Mouse (Mus musculus) ES-CJ7 (cell line): ENCODE data around the gene Cacna2d3.

Experiments used
- DNase-seq: peaks from one replicate; pipeline ENCODE4 v3.0.0; 2011; ENCODE audit warnings: low read depth, low spot score

The Cacna2d3 gene

DNA sequence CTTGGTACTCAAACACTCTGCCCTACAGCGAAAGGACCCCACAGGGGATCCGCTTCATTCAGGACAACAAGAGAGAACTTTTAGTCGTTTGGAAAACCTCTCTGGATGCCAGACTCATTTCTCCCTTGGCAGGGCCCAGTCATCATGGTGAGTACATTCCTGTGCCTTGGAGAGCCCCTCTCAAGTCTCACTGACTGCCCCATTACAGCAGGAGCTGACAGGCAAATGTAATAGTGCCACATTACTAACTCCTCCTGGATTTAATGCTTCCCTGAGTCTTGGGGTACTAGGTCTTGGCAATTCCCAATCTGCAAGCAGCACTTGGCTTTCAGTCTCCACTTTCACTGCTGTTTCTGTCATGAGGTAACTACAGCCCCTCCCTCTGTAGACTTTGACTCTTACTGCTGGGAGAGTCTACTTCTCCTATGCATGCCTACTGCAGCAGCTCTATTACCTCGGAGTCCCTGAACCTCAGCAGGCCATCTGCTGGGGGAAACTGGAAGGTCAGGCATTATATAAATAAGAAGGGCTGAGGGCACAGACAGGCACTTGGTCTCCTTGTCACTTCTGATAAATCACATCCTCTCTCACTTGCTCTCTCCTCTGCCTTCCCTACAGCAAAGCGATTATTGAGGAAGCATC is 454.3 kb downstream of the Cacna2d3 start:
- peak; percentile 27 for DNase-seq

DNA sequence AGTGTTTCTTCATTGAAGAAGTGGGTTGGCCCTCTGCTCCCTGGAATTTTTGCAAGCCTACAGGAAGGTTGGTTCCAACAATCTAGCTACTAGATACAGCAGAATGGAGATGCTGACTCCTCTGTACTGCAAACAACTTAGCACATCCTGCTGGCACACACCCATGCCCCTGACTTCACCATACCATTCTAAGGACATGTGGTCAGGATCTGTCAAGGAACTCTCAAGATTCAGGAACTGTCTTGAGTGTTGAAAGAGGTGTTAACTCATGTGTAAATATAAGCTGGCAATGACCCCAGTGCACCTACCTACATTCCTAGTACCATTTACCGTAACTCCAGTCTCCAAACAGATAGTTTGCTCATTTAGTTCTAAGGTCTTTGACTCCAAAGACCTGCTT is 461.0 kb downstream of the Cacna2d3 start:
- DNase-seq, result no peak

DNA sequence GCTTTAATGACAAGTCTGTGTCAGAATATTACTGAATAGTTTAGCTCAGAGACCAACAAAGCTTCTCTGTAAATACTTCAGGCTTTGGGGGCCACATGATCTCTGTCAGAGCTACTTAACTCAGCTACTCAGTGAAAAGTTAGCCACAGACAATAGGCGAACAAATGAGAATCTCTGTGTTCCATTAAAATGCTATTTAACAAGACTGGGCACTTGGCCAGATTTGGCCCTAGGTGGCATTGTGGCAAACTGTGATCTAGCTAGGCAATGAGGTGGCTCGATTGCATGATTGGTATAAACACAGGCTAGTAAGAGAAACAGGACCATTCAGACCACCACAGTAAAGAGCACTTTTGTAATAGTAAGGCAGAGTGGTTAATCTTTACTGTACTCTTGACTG is 478.1 kb downstream of the Cacna2d3 start:
- DNase-seq, result no peak

DNA sequence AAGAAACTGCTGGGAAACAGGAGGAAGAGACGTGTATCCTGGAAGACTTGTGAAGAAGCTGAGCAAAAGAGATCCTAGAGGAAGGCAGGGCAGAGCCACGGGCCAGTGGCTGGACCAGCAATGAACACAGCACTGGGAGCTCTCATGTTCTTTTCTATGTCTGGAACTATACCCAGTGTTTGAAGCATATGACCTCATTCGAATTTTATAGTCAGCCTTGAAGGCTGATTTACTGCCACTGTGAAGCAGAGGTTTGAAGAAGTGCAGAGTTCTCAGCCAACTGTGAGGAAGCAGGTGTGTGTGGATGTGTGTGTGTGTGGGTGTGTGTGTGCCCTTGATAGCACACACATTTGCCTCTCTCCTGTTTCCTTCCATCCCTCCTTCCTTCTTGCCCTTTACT is 483.2 kb downstream of the Cacna2d3 start:
- DNase-seq, result no peak

DNA sequence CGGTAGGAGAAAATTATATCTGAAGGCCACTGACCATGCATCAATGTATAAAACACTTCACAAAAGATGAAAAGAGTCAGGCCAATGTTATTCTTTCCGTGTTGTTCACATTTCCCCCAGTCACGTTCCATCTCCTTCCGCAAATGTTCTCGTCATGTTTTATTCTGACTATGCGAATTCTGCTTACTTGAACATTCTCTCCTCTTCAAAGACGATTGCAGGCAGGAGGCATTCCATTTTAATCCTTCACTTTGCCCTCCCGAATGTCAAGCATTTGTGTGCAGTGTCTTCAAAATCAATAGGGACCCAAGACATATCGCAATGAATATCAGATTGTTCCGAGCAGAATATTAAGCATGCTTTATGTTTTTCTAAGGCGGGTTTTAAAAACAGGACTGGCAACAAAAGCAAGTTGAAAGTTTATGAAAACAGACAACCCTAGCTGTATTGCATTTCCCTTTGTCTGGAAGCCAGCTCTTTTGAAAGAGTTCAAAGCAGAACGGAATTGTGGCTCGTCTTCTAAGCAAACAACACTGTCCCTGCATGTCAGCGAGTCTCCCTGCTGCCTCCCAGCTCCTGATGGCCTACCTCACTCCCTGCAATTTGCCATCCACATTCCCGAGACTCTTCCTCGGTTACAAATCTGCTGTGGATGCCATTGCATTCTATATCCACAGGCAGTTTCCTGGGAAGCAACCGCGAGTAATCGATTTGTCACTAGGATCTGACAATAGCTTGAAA is 492.5 kb downstream of the Cacna2d3 start:
- no peak for DNase-seq

DNA sequence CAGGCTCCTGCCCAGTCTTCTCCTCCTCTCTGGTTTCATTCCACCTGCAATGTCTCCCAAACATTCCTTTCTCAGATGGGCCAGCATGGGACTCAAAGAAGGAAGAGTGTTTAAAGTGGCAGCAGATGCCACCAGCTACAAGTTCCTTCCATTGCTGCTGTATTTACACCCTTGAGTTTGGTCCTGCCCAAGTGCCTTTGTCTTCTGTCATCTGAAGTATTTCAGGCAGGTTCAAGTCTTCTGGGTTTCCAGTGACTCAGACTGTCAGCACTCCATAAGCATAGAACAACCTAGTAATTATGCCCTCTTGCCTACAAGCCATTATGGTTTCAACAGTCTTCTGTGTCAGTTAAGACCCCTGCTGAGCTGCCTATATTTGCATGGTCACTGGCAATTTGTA is 493.2 kb downstream of the Cacna2d3 start:
- no peak for DNase-seq

DNA sequence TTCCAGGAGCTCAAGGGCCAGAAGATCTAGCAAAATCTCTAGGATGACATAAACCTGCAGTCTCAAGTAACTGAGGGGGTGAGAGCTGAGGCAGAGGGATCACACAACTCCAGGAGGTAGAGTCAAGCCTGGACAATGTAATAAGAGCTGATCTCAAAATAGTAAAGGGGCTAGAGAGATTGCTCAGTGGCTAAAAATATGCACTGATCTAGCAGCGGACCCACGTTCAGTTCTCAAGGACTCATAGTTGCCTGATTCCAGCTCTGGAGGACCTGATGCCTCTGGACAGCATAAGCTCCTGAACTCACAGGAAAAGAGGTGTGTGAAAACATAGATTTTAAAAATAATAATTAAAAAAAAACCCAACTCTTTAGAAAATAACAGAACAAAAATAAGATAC is 493.7 kb downstream of the Cacna2d3 start:
- no peak for DNase-seq

DNA sequence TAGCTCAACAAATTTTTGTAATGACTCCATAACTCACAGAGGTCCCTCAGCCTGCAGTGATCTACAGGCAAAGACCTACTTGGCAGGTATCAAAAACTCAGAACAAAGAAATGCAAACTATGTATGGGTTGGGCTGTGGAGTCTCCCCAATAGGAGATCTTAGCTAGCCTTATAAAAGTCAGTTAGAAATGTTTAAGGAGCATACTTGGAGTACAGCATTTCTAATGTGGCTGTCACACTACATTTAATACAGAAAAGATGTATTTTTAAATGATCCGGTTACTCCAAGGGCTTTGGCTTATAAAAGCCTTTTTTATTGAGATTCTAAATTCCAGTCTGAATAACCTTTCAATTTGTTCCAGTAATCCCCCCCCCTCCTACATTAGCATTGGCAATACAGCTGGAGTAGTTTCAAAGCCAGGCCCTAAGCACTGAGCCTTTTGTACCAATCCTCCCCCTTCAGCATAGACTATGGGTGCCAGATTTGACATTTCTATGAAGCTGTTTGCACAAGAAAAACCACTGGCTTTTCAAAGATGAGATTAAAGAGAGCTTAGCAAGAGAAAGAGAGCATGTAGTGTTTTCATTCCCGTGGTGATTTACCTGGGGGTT is 495.8 kb downstream of the Cacna2d3 start:
- no peak for DNase-seq

DNA sequence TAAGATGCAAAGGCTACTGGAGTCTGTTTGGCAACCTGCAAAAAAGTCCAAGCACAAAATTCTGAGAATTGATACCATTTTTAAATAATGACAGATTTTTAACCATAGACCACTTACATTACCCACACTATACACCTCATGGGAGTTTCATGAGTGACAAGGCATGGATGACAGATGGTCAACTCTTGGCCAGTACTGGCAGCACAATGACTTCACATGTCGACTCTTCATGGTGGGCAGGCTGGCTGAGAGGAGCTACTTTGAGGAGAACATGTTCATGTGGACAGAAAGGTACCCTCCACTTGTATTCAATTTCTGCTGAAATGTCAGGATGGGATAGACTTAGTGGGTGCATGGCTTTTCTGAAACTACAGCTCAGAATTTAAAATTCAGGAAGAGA is 498.7 kb downstream of the Cacna2d3 start:
- DNase-seq, result no peak

DNA sequence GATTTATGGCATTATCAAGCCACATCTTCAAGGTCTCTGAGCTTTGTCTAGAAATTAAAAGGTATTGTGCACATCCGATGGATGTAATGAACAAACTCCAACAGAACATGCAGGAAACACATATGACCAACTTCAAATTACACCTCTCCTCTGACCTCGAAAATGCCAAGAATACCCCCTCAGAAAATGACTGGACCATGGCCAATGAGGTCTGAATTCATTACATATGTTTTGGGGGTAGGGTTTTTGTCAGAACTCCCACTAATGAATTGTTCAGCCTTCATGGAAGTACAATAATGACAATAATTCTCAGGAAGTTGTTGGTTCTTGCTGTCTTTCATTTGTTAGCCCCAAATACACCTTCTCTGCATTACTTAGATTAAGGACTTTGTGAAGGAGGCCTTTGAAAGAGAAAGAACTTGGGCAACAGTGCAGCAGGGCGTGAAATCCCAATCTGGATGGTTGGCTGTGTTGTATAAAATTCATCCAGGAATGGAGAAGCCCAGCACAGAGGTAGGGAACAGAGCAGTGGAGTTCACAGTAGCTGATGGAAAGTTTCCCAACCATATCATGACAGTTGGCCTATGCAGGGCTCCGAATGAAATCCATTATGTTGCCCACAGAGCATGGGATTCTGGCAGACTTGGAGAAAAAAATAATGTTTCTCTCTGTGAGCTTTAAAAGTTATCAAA is 499.3 kb downstream of the Cacna2d3 start:
- DNase-seq, result no peak

DNA sequence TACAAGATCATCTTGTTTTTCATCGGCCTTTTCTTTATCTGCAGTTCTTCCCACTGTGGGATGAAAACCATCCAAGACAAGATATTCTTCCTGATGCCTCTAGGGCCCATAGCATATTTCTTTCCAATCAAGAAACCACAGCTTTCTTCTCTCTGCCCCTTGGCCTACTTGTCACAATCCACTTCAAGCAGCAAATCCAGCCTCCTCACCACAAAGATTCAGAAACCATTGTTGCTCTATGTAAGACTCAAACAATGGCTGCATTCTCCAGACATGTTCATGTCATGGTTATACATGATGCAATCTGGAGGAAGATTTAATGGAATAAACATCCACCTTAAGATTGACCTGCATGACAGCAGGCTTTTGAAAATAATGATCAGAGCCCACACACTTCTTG is 505.6 kb downstream of the Cacna2d3 start:
- DNase-seq, result no peak

DNA sequence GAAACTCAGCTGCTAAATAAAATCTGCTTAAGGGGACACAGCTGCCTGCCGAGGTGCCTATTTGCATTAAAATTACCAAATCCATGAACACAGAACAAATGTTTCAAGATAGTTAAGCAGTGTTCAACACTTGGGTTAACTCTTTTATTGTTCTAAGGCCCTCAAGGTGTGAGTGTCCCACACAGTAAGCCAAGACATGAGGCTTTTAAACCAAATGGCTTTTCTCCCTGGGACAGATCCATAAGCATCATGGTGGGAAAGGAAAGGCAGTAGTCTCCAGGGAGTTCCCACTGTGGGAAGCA is 516.7 kb downstream of the Cacna2d3 start:
- no peak for DNase-seq

DNA sequence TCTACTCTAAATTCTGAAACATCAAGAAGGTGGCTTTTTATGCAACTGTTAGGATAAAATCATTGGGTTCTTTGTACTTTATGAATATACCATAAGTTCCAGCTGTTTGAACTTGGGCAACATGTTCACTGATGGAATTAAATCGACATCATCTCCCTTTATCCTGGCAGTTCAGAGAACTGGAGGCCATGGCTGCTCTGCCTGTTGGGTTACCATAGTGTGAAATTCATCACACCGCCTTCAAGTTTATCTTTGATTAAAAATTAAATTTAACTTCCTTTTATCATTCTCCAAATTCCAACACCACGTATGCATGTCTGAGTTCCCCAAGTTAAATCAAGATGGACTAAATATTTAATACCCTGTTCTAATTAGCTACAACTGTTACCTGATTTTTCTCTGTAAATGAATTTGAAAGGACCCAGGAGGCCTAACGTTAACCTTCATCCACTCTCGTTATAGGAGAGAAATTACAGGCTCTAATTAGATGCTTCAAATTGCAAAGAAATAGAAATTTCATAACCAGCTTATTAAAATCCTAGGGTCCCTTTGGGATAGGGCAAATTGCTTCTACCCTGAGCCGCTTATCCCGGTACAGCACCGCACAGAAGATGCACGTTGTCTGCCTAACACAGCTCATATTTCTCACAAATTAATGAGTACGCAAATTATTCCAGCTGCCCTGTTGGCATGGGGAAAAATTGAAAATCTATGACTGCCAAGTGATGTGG is 517.3 kb downstream of the Cacna2d3 start:
- DNase-seq, result no peak

DNA sequence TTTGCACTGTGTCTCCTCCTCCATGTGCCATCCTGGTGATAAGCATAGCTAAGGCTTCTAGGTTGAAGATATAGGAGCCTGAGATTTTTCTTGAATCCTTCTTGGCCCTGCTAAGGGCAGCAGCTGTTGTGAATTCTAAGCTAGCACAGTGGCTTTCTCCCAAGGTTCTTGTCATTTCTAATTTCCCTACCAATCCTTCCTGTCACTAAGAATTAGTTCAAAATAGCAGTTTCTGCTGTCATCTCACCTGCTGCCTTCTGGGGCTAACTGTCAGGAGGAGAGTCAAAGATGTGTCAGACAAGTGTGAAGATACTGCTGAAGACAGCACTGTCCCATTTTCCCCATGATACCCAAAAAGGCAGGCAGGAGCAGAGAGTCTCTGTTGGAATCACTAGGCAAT is 525.5 kb downstream of the Cacna2d3 start:
- no peak for DNase-seq

DNA sequence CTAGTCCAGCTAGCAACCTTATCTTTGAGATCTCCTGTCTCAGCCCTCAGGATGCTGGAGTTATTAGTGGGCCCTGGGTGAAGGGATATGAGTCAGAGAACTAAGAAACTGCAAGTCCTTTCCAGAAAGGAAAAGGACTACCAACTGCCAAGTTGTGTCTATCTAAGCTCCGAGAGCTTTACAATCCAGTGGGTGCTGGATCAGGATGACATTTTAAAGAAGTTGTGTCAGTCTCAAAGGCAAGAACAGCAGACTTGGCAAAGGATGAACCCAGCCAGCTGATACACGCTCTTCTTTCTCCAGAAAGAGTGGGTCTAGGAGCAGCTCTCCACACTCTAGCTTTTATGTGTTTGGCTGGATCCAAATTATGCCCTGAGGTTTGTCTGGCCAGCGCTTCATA is 530.2 kb downstream of the Cacna2d3 start:
- no peak for DNase-seq

DNA sequence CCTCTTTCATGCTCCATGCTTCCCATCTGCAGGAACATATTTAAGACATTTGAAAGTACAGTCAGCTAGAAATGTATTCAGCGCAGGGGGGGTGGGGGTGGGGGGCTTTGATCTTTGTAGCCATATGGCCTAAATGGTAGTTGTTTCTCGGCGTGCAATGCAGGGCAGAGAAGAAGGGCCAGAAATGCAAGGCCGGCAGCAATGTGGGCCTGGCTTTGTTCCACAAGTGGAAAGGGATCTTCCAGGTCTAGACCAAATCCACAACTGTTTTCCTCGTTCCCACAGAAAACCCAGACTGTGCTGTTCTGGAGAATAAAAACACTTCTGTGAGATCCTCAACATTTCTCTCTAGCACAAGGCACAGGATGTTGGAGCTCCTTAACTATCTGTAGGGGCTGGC is 537.9 kb downstream of the Cacna2d3 start:
- DNase-seq, result no peak

DNA sequence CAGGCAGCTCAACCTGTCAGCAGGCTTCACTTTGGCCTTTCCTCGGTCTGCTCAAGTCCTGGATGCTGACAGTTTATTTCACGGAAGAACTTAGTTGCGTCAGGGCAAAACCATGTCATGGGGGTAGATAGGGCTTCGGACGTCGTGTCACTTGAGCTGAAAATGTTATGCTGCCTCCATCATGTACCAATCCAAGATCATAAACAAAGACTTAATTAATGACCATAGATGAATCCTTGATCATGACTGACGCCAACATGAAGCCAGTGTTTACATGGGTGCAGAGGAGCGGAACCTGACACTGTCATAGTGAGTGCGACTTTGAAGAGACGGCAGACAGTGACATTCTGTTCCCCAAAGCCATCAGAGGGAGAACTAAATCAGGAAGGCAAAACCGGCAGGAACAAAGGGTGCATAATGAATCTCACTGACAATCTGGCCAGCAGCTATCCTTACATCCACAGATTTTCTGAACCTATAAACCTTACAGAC is 542.2 kb downstream of the Cacna2d3 start:
- DNase-seq, result no peak

DNA sequence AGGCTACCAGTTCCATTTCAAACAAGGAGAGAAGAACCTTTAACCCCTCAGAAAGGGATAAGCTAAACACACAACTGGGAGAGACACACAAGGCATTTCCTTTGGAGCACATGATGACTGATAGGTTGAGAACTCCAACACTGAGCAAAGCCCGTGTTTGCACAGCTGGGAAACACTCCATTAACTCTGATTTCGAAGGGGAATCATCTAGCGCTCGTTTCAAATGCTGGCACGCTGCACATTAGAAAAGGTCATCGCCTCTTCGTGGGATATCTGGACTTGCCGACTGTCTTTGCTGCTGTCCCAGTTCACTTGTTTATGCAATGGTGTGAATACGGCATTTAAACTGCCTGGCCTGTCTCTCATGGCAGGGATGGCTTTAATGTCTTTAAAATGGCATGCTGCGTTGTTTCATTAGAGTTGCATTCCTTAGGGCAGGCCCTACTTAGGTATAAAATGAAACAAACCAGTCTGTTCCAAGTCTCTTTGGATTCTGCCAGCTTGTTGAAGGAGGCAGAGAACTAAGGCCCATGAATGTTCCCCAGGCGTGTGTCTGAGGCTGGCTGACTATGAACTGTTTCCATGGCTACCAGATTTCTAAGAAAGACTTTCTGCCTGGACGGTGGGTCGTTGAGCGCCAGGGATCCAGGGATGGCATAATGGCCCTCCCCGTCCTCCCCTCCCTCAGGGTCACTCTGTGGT is 542.8 kb downstream of the Cacna2d3 start:
- DNase-seq, result no peak

DNA sequence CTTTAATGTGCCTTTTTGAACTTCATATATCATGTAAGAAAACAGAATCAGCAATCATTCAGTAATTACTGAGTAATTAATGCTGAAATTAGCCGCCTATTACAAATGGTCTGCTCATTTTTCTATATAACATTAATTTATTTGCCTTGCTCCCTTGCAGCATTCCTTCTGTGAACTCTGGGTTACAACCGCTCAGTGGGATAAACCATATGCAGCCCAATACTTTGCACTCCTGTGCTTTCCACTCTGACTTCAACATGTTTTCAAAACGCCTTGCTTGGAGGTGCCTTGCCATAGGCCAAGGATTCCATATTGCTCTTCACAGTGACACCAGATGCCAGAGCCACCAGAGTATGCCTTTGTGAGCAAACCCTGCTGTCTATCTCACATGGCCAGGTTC is 546.9 kb downstream of the Cacna2d3 start:
- DNase-seq, result no peak

DNA sequence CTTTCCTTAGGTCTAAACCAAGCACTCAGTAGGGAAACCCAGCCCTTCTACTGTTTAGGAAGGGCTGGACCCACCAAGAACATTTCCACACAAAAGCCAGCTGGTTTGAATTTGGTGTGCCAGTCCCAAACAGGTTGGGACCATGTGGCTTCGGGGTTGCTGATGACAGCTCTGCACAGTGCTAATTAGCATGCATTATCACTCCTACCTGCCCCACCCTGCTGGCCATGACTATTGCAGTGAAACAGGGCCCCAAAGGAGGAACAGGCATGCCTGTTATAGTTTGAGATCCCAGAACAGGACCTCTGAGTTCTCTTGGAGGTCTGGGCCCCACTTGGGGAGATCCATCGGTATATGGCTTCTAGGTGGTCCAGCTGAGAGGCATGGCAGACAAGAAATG is 549.5 kb downstream of the Cacna2d3 start:
- no peak for DNase-seq

DNA sequence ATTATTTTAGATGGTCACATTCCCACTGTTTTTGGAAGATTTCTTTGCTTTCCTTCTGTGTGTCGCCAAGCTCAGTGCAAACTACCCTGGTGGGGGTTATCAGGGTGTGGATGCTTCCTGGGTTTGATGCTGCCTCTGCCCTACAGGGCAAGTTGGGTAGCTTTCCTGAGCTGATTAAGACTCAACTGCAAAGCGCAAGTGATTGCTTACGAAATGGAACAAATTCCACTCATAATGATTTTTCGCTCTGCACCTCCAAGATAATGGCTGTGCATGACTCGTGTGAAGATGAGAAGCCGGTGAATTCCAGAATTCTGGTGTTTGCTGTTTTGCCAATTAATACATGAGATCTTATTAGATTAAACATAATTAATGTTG is 557.0 kb downstream of the Cacna2d3 start:
- DNase-seq, result no peak
